Mouse (Mus musculus) E14TG2a.4 (cell line): Measurements from ENCODE around the gene Nme2.

Experiments used
- CTCF ChIP-seq: conservative IDR thresholded peaks from 2 replicates; pipeline ENCODE4 v1.5.1; 2014; ENCODE audit warnings: low read length
- POU5F1 ChIP-seq: IDR thresholded peaks from 2 replicates; pipeline ENCODE4 v1.6.1; 2014; ENCODE audit warnings: low read length, borderline replicate concordance

DNA sequence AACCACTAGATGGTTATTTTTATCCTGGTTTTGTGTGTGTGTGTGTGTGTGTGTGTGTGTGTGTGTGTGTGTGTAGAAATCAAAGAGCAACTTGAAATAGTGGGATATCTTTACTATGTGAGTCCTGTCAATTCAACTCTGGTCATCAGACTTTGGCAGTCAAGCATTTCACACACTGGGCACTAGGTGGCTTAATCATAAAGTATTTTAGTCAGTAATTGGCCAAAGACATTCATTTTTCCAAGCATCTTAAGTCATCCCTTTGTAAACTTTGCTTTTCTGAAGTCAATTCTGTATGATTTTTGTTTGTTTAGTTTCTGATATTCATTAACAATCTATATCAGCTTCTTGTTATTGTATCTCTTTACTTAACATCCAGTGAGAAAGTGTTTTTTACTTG, 27.0 kb downstream of the Nme2 start:
- TF ChIP-seq CTCF (no peak), POU5F1 (no peak)
